Mouse (Mus musculus) layer of hippocampus, adult 9-10 months (tissue): ENCODE data around the gene E330017A01Rik.

Source experiments
- DNase-seq: peaks from one replicate; pipeline ENCODE4 v3.0.0; 2022; ENCODE audit warnings: low spot score

The E330017A01Rik gene

DNA sequence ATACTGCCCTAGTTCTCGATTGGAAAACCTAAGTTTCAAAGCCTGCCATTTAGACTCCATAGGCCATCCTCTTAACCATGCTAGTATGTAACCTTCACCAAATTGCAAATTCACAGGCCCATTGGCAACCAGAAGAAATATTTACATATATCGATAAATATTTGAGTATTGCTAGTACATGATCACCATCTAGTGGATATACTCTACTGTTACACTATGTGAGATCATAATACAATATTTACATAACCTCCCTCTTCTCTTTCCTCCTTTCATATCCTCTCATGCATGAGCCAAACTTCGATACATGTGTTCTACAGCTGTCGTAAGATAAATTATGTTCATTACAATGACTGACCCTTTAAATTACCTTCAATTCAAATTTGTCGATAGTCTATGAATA, 24.5 kb upstream of the E330017A01Rik start:
- no peak for DNase-seq

DNA sequence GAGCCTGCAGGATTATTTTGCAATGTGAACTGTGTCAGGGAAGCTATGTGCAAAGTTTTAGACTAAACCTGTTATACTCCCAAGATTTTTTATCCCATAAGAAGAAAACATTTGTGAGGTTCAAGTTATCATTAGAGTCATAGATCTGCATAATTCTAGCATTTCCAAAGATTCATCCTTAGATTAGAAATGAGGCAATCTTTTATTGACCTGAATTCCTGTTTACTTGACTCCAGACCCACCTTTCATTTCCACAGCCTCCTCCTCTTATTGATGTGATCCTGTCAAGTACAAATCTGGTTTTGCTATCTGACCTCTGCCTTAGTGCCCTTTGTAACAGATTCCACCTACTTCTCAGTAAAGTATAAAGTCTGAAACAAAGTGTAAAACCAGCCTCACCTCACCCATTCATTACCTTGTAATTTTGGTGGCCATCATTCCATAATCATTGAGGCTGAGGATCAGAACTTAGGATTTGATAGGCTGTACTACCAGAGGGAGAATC, 23.8 kb upstream of the E330017A01Rik start:
- no peak for DNase-seq

DNA sequence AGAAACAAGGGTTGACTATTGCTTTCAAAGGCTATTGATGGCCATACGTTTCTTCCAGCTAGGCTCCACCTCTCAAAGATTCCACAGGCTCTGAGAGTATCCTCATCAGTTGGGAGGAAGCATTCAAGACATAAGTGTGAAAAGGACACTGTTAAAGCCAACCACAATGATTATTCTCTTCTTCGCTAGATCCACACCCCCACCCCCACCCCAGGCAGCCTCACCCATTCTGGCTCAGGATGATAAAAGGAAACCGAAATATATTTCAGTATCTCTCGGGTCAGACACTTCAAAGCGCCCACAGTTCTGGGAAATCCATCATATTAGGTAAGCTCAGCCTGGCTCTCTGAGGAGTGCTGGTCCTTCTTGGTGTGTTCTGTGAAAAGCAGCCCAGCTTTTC, 23.3 kb upstream of the E330017A01Rik start:
- DNase-seq, result no peak

DNA sequence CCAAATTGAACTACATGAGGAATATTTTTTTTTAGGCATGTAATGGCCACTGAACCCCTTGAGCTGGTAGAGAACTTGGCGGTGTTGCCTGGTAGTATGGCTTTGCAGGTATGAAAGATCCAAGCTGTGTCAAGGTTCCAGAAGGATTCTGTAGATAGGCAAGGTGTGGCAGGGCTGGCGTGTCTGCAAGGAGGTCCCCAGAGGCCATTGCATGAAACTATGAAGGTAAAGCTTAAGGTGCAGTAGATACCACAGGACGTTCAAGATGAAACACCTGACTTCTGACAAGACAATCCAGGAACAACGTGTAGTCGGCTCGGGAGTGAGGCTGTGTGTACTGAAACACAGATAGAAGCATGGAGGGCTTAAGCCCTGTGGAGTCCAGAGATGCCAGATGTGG, 20.1 kb upstream of the E330017A01Rik start:
- no peak for DNase-seq

DNA sequence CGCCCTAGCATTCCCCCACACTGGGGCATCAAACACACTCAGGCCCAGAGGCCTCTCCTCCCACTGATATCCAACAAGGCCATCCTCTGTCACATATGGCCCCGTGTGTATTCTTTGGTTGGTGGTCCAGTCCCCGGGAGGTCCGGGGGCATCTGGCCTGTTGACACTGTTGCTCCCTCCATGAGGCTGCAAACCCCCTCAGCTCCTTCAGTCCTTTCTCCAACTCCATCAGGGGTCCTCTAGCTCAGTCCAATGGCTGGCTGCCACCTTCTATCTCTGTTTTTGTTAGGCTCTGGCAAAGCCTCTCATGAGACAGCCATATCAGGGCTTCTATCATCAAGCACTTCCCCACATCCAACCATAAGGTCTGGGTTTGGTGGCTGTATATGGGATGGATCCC, 18.0 kb upstream of the E330017A01Rik start:
- DNase-seq, result no peak

DNA sequence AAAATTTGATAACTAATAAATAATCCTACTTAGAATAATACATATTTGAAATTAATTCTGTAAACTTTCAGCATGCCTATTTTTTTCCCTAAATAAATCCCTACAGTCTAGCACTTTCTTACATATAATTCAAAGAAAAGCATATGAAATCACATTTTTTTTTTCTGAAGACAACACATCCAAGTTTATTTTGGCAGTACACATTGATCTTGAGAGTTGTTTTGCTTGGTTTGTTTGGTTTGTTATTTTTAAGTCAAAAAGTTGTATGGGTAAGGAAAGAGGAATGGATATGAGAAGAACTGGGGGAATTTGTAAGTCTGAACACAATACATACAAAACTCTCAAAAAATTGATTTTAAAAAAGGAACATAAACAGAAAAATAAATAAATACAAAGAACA, 17.2 kb upstream of the E330017A01Rik start:
- no peak for DNase-seq

DNA sequence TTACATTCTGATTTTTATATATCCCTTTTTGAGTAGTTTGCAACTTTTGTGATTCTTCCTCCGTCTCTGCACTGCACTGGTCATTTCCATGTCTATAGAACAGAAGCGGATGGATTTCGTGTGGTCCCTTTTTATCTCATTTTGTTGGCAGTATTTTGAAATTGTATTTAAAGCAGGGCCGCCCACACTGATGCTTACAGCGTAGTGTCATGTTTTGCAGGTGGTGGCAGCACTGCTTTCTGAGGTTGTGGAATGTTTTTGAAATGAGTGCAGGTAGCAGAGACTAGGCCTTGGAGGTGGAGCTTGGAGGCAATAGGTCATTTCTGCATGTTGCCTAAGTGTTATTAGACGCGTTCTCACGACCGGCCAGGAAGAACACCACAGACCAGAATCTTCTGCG, 11.4 kb upstream of the E330017A01Rik start:
- no peak for DNase-seq

DNA sequence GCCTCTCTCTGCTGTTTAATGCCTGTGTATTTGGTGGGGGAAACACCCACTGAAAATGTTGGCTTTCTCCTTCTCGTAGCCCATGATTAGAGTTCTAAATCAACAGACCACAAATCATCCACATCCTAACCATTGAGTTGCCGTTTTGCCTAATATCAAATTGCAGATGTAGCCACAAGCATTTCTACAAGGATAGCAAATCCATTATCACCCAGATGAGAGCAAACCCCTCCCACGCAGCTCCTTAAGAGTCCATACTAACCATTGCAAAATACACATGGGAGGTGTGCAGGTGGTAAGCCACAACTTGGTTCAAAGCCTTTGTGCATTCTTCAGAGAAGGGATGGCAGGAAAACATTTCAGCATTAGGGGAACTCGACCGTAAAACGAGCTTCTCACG, 523 bp downstream of the E330017A01Rik start:
- DNase-seq, result no peak

DNA sequence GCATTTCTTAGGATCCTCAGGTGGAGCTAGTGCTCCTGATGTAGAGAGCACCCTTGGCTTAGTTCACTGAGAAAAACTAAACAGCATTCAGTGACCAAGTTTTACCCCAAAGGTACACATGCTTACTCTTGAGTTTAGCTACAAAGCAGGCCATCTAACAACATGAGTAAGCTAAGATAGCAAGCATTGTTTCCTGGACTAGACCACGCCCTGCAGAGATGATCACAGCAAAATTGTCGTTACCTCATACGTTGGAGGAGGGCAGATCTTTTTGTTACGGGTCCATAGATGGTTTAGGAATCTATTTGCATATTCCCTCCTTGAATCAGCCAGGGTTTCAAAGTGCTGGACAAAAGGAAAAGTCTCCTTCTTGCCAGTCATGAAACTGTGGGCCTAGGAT, 1.1 kb downstream of the E330017A01Rik start:
- no peak for DNase-seq

DNA sequence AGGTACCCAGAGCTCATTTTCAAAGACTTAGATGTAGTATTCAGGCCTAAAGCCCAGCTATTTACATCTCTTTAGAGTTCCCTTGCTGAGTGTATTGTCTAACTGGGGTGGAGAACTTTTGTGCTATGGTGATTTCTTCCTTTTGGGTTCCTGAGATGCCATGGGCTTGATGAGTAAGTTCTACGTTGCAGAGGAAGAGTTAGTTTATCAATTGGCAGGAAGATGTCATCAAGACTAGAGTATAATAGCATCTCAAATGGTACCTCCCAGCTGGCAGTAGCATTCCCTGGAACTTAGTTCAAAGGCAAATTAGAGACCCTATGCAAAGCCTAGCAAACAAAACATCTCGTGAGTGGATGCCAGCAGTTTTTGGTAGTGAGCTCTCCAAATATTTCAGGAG, 2.7 kb downstream of the E330017A01Rik start:
- no peak for DNase-seq

DNA sequence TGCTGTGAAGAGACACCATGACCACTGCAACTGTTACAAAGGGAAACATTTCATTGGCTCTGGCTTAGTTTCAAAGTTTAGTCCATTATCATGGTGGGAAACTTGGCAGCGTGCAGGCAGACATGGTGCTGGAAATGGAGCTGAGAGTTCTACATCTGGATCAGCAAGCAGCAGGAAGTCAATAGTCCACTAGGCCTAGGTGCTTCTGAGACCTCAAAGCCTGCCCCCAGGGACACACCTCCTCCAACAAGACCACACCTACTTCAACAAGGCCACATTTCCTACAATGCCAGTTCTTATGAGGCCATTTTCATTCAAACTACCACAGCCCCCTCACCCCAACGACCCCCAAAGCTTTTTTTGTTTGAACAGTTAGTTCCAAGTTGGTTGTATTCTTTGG, 8.8 kb downstream of the E330017A01Rik start:
- no peak for DNase-seq

DNA sequence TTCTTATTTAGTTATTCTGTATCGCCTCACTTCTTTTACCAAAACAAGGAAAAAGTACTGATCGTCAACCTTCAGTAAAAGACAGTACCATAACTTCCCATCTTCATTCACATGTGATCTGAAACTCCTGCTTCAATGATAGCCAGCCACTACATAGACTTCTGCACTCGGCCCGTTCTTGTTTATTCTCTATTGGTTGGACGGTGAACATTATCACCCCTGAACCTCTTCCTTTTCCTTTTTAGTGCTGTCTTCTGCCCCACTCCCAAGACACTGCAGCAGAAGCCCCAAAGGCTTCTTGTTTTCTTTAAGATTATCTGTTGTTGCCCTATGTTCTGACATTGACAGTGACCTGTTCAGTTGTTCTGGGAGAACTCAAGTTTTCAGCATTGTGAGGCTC, 9.6 kb downstream of the E330017A01Rik start:
- no peak for DNase-seq

DNA sequence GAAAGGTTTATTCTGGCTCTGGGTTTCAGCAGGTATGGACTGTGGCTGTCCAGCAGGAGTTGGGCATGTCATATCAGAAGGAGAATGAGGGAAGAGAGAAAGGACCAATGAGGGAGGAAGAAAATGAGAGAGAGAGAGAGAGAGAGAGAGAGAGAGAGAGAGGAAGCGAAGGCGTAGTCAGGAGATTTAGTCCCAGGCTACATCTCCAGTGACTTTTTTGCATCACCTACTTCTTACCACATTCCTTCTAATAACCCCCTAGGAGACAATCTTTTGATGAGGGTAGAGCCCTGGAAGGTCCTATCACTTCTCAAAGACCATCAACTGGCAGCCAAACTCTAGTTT, 10.2 kb downstream of the E330017A01Rik start:
- no peak for DNase-seq

DNA sequence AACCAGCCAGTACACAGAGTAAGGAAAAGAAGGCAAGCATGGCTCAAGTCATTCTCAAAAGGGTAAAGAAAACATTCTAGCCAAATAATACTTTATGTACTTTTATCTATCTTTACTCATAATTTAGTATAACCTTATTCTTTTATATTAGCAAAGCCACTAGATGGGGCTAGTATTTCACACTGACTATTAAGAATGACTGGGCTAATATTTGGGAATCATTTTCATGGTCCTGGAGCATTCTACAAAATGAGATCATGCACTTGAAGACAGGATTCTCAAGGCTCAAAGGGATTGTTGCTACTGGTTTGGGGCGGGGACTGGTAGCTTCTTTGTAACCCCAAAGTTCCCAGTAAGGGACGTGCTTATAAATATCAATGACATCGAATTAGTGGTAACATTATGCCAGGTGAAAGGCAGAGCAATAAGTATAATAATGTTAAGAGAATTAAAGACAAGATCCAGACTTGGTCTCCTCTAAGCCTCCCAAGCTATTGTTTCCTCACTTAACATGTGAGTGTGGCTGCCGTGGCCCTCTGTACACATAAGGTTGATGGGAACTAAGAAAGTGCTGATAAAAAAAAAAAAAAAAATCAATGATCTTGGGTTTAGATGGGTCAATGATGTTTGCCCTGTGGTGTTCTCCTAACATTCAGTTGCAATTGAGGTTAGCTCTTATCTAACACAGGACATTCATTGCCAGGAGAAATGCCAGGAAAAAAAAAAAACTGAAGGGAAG, 10.8 kb downstream of the E330017A01Rik start:
- no peak for DNase-seq

DNA sequence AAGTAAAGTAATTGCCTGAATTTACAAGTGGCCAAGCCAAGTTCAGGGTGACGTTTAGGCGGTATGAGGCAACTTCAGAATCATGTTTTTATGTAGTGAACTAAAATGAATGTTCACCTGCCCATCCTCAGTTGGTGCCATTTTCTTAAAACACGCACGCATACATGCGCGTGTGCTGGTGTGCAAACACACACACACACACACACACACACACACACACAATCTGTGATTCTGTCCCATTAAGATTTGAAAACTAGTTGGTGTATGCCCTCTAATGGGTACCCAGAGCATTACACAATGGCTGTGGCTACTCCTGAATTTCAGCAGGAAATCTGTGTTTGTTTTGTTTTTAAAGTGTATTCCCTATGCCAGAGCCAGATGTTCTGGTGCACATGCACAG, 14.6 kb downstream of the E330017A01Rik start:
- DNase-seq, result peak; percentile 62

DNA sequence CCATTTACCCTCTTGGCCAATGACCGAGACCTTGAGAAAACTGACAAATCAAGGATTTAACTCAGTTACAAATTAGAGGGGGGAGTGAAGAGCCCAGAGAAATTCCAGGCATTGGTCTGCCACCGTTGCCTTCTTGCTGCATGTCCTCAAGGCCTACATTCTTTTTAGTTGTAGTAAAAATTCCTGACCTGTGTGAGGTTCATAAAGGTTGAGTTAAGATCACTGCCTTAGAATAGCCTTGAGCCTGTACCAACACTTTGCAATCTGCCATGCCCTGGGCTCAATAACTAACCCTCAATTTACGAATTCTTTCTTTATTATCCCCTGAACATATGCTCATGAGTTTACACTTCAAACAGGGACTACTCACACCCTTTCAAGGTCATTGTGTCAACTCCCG, 15.4 kb downstream of the E330017A01Rik start:
- no peak for DNase-seq

DNA sequence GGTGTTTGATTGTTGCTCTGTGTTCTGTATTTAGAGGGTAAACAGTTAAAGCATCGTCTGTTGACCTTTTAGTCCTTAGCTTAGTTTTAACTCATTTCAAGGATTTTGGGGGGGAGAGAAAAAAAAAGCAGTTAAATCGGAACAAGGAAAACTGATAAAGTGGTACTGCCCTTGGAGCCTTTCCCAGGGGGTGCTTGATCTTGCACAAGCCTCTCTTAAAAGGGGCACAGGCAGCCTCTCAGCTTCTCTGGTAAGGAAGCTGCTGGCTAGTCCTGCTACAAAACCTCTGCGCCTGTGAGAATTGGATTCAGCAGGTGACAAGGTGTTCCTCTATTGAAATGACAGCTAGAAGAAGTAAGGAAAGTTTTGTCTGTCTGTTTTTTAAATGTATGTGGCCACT, 16.2 kb downstream of the E330017A01Rik start:
- DNase-seq, result no peak

DNA sequence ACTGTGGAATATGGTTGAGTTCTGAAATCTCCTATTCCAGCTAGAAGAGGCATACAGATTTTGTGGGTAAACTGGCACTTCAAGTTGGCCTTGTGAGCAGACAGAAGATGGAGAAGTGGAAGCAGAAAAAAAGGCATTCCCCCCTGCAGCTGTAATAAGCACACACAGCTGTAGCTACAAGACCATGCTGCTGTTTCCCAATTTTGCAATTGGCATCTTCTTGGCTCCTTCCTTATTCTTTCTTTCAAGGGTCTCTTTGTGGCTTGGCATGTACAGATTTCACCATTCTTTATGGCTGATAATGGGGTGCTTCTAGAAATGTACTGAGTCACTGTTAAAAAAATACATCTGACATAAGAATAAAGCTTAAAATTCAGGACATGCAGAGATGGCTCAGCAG, 21.2 kb downstream of the E330017A01Rik start:
- DNase-seq, result no peak

DNA sequence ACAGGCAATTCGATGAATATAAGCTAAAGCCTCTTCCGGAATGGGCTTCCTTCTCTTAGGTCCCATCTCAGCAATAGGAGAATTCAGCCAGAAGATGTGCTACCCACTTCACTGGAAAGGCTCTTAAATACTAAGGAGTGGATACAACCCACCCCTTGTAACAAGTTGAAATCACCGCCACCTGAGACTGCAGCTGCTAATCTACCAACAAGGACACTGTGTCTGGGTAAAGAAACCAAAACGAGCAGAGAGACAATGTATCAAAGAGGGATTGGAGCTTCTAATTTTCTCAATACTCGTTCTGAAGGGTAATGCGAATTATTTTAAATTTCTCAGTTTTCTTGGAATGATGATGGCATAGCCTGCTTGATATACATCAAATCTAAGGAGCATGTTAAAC, 21.7 kb downstream of the E330017A01Rik start, which contains the start of gene Gm813:
Gene Gm813 (minus strand): TSS at position 101 of the 400 bp plus-strand sequence.
- no peak for DNase-seq

DNA sequence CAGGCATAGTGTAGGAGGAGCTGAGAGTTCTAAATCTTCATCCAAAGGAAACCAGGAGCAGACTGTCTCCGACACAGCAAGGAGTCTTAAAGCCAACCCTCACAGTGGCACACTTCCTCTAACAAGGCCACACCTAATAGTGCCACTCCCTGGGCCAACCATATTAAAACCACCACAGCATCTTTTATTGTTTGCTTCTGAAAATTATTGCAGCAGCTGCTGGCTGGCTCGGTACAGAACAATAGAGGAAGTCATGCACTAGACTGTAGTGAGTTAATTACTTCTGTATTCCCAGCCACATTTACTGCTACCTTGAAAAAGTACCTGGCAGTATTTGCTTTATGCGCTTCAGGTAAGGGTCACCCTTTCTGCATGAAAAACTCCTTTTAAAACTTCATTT, 25.6 kb downstream of the E330017A01Rik start:
- no peak for DNase-seq

DNA sequence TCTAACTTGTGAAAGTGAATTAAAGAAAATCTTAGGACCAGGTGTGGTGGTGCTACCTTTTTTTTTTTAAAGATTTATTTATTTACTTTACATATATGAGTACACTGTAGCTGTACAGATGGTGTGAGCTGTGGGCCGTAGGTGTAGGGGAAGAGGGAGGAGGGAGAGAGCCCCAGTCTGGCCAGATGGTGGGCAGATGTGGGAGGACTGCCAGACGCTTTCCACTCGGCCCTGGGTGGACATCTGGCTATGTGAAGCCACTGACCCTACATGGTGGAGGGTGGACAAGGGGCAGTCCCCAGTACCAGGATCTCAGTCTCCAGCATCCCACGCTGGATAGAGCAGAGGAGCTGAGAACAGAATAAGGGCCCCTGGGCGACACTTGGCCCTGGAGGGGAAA, 31.4 kb downstream of the E330017A01Rik start:
- DNase-seq, result no peak

DNA sequence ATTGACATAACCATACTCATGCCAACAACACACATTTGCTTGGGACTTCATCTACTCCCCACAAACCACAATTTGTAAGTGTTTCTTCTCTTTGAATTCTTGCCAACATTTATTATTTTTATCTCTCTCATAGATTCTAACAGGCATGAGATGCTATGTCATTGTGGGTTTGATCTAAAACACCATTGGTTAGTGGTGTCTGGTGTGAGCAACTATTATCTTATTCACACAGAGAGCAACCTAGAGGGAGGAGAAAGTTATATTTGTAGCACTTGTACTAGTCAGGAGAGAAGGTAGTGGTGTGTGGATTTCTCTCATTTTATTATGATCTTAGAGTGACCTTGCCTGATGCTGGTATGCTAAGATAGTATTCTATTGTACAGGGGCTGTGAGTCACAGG, 33.9 kb downstream of the E330017A01Rik start:
- DNase-seq, result no peak

DNA sequence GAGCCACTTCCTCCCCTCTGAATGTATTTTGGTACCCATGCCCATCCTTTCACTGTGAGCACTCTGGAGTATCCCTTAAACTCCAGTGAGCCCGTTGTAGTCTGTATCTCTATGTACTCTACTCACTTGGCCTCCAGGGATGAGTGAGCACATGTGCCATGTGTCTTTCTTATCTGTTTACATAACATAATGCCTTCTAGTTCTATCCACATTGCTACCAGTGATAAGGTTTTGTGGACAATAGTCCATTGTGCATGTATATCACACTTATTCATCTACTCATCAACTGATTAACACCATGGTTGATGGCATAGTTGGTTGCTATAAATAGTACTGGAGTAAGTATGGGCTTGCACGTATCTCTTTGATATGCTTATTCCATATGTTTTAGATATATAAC, 34.7 kb downstream of the E330017A01Rik start:
- no peak for DNase-seq

DNA sequence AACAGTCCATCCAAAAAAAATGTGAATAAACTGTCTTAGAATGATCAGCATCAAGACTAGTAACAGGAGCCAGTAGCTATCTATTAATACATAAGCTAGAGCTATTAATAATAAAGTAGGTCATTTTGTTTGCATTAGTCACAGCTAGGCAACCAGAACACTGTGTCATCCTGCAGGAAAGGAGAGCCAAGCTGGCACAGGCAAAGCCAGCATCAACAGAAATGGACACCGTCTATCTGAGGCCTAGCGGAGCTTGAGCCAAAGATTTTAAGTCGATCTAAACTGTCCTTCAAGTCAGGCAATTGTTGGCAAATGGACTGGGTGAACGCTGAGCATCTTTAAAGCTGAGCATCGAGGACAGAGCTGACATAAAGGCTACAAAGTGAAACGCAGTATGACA, 37.7 kb downstream of the E330017A01Rik start:
- DNase-seq, result no peak
